Mouse (Mus musculus) kidney, postnatal 0 days (tissue): Measurements from ENCODE around the gene Nf2. TPM values are rescaled to one million over a fixed set of nuclear protein-coding genes. Genes with fewer than 3 reads are reported as not detected.

Experiments used
- ATAC-seq: fragments of 200-750 bp; cut with Nextera tagmentation; replicated peaks from 2 replicates; pipeline ENCODE4 v1.8.0; 2017; ENCODE audit warnings: low read depth, moderate number of reproducible peaks, moderate TSS enrichment, moderate library complexity; ENCODE audit not compliant: low FRiP score
- DNase-seq: peaks from one replicate; pipeline ENCODE4 v3.0.0-alpha.2; 2016; ENCODE audit warnings: low spot score
- H3K27ac ChIP-seq: fragments of 300-500 bp; sonication (generic); 2 replicates; pipeline ENCODE4 v1.5.1; 2014; ENCODE audit warnings: mild to moderate bottlenecking
- H3K27me3 ChIP-seq: fragments of 300-500 bp; sonication (generic); 2 replicates; pipeline ENCODE4 v1.6.1; 2014; ENCODE audit warnings: low read length, mixed read lengths; ENCODE audit not compliant: insufficient read depth
- H3K36me3 ChIP-seq: fragments of 300-500 bp; sonication (generic); 2 replicates; pipeline ENCODE4 v1.6.1; 2014; ENCODE audit warnings: low read length, mixed read lengths; ENCODE audit not compliant: insufficient read depth
- H3K4me1 ChIP-seq: fragments of 300-500 bp; sonication (generic); replicated peaks from 2 replicates; pipeline ENCODE4 v1.6.1; 2014; ENCODE audit warnings: antibody characterized with exemption, low read length, mixed read lengths; ENCODE audit not compliant: insufficient read depth
- H3K4me2 ChIP-seq: fragments of 300-500 bp; sonication (generic); 2 replicates; pipeline ENCODE4 v1.6.1; 2014; ENCODE audit warnings: mild to moderate bottlenecking, low read length, moderate library complexity, mixed read lengths
- H3K4me3 ChIP-seq: fragments of 300-500 bp; sonication (generic); replicated peaks from 2 replicates; pipeline ENCODE4 v1.5.1; 2014; ENCODE audit warnings: low read depth, low read length
- H3K9ac ChIP-seq: fragments of 300-500 bp; sonication (generic); 2 replicates; pipeline ENCODE4 v1.6.1; 2014; ENCODE audit warnings: low read depth, low read length
- H3K9me3 ChIP-seq: fragments of 300-500 bp; sonication (generic); replicated peaks from 2 replicates; pipeline ENCODE4 v1.6.1; 2016; ENCODE audit warnings: low read length, inconsistent platforms, mixed read lengths
- CTCF ChIP-seq: IDR thresholded peaks from 2 replicates; pipeline ENCODE4 v1.5.1; 2016; ENCODE audit warnings: antibody characterized with exemption, low read depth, mild to moderate bottlenecking, moderate library complexity
- WGBS: fragments of 180-500 bp; shearing (Covaris S2); extraction: QIAGEN DNeasy Blood & Tissue Kit; methylation state at CpG from one replicate; pipeline ENCODE4 v1.1.7; 2014; 5-methylcytosine and 5-hydroxymethylcytosine counted together
- polyA plus RNA-seq: library from polyadenylated mRNA; unstranded; fragments of >200 nt; fragmentation: Nextera tagmentation; extraction: Ambion mirVana; gene quantifications from 2 replicates; pipeline ENCODE4 v1.2.1, GENCODE M21; 2015

Gene Nf2
- polyA plus RNA-seq, 1 experiment from 2014 or later, result 33.3 TPM

DNA sequence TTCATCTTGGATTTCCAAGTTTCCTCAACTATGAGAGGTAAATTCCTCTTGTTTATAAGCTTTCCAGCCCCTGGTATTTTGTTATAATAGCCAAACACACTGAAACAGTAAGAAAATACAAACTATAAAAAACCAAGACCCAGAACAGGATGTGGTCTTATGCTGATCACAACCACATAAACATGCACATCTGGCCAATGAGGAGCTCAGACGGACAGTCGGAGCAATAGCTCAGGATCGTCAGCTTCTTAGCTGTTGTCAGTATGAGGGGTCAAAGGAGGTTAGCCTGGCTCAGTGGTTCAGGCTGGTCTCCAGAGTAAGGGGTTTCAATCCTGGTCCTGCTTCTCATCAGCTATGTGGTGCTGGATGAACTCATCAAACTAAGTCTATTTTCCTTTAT lies 66.2 kb downstream of the Nf2 start:
- no peak overlapping the region for H3K27ac ChIP-seq
- H3K9ac ChIP-seq, result no peak overlapping the region
- no peaks in the 10 kb centered on the region for H3K9me3 ChIP-seq
- ATAC-seq (no peak), DNase-seq (no peak)
- no peak for TF ChIP-seq CTCF
- peaks cover 48% of the 10 kb centered on the region for H3K36me3 ChIP-seq
- no peaks in the 10 kb centered on the region for H3K27me3 ChIP-seq
- no peaks in the 10 kb centered on the region for H3K4me1 ChIP-seq
- WGBS, result 70% methylated on average over 3 of the region's 3 CpGs
- H3K4me3 ChIP-seq, result no peak overlapping the region
- H3K4me2 ChIP-seq, result no peak overlapping the region

DNA sequence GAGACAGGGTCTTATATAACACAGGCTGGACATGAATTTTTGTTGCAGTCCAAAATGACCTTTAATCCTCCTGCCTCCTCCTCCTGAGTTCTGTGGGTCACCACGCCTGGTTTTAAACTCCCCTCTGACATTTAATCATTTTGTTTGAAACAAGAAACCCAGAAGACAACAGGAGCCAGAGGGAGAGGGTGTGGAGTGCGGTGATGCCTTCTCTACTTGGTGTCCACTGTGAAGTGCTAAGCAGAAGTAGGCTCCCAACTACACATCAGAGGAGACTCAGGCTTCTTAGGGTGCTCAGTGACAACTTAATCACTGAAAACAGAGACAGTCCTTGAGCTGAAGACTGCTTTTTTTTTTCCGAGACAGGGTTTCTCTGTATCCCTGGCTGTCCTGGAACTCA lies 68.4 kb downstream of the Nf2 start:
- H3K4me2 ChIP-seq, result no peak overlapping the region
- H3K27me3 ChIP-seq, result no peaks in the 10 kb centered on the region
- no peak for TF ChIP-seq CTCF
- ATAC-seq (no peak), DNase-seq (peak; percentile 30)
- no peak overlapping the region for H3K9ac ChIP-seq
- H3K4me3 ChIP-seq, result no peak overlapping the region
- H3K36me3 ChIP-seq, result peaks cover 38% of the 10 kb centered on the region
- no peaks in the 10 kb centered on the region for H3K9me3 ChIP-seq
- WGBS, result 49% methylated on average over 3 of the region's 3 CpGs
- H3K4me1 ChIP-seq, result no peaks in the 10 kb centered on the region
- H3K27ac ChIP-seq, result no peak overlapping the region

DNA sequence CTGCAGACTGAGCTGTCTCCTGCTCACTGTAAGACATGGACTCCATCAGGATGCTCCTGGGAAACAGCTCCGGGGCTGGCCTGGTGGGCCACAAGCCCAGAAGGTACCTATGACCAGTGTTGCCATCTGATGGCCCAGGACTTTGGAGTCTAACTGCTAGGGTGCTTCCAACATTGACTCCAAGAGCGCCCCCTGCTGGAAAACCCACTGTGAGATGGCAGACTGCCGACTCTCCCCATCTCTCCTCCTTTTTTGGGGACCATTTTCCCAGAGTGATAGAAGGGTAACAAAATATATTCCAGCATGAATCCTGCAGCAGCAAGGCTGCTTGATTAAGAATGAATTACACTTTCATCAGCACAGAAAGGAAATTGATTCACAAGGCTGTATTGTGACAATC lies 76.4 kb downstream of the Nf2 start:
- ATAC-seq, result no peak
- peak; percentile 47 for DNase-seq
- no peaks in the 10 kb centered on the region for H3K4me1 ChIP-seq
- WGBS, result 31% methylated on average over 3 of the region's 3 CpGs
- no peak overlapping the region for H3K4me2 ChIP-seq
- no peak overlapping the region for H3K27ac ChIP-seq
- H3K9me3 ChIP-seq, result no peaks in the 10 kb centered on the region
- H3K27me3 ChIP-seq, result no peaks in the 10 kb centered on the region
- H3K4me3 ChIP-seq, result no peak overlapping the region
- H3K36me3 ChIP-seq, result peaks cover 17% of the 10 kb centered on the region; the same call in 1 of the 2 replicates
- no peak overlapping the region for H3K9ac ChIP-seq
- TF ChIP-seq CTCF, result peak; percentile 66

DNA sequence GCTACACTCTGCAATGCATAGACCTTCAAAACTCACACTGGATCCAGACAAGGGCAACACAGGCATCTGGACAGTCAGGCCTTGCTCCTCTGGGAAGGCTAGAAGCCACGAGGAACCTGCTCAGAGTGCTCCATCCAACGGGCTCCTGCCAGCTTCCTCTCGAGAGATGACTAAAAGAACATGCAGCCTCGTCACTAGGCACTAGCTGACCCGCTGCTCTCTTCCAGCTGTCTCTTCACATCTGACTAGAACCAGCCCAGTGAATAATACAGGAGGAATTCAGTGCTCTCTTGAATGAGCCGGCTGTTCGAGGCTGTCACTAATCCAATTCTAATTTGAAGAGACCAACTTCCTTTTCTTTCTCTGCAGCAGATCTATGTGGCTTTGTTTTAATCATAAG lies 77.6 kb downstream of the Nf2 start:
- no peak for ATAC-seq
- no peak for DNase-seq
- Histone ChIP-seq H3K27me3 (no peaks in the 10 kb centered on the region), H3K4me2 (no peak overlapping the region), H3K9ac (no peak overlapping the region), H3K4me3 (no peak overlapping the region), H3K36me3 (0 out of 2 replicates have a peak, but pooled peaks cover 14% of the 10 kb centered on the region), H3K27ac (no peak overlapping the region), H3K4me1 (no peaks in the 10 kb centered on the region), H3K9me3 (no peaks in the 10 kb centered on the region)
- 83% methylated on average over 7 of the region's 7 CpGs for WGBS
- no peak for TF ChIP-seq CTCF

DNA sequence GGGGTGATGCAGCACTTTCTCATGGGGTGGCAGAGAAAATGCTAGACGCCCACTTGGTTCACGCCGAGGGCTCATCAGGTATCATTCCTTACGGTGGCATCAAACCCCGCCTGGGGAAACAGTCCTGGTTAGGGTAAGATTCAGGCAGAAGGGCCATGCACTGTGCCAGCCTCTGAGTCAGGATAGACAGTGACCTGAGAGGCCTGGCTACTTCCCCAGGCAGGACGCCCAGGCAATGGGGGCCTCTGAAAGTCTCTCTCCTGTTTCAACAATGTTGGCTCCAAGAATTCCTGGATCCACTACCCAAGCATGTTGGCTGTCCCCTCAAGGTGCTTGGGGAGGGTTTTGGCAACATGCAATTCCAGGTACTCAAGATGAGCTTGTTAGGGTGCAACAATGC lies 79.5 kb downstream of the Nf2 start:
- Histone ChIP-seq H3K4me2 (no peak overlapping the region), H3K4me3 (no peak overlapping the region), H3K9me3 (no peaks in the 10 kb centered on the region), H3K27me3 (no peaks in the 10 kb centered on the region), H3K36me3 (0 out of 2 replicates have a peak, but pooled peaks cover 11% of the 10 kb centered on the region), H3K9ac (no peak overlapping the region), H3K27ac (no peak overlapping the region), H3K4me1 (no peaks in the 10 kb centered on the region)
- TF ChIP-seq CTCF, result no peak
- DNase-seq (no peak), ATAC-seq (no peak)
- 93% methylated on average over 6 of the region's 6 CpGs for WGBS

DNA sequence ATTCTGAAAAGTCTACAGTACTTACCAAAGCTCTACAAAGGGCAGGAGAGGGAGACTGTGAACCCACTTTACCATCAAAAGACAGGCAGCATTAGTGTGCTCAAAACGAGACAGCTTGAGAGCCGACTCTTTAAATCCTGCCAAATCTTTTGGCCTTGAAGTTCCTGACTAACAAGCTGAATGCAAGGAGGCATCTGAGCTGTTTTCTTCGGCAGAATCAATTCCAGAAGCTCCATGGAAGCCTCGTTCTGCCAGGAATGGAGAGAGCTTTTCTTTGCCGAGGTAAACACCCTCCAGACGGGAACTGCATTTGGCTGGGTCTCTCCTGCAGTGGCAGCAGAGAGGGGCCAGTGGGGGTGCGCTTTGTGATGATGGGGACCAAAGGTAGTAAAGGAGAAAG lies 80.0 kb downstream of the Nf2 start:
- no peaks in the 10 kb centered on the region for H3K4me1 ChIP-seq
- H3K9me3 ChIP-seq, result no peaks in the 10 kb centered on the region
- TF ChIP-seq CTCF, result no peak
- H3K36me3 ChIP-seq, result 0 out of 2 replicates have a peak, but pooled peaks cover 11% of the 10 kb centered on the region
- H3K9ac ChIP-seq, result no peak overlapping the region
- no peak overlapping the region for H3K4me2 ChIP-seq
- DNase-seq (no peak), ATAC-seq (no peak)
- H3K27ac ChIP-seq, result no peak overlapping the region
- 79% methylated on average over 7 of the region's 7 CpGs for WGBS
- H3K4me3 ChIP-seq, result no peak overlapping the region
- H3K27me3 ChIP-seq, result no peaks in the 10 kb centered on the region

DNA sequence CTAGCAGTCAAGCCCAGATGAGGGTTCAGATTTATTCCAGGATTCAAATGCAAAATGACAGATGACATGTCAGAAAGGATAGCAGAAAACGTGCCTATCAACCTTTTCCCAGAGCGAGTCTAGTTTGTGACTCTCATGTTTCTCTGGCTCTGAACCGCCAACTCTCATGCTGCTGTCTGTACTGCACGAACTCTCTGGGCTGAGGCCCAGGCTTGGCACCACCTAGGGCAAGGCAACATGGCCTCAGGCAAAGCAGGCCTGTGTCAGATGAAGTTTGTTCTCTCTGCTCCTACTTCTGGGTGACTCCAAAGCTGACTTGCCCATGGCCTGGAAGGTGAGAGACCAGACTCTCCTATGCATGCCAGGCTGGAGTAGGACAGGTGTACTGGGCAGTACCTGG lies 80.9 kb downstream of the Nf2 start:
- Histone ChIP-seq H3K4me3 (no peak overlapping the region), H3K4me1 (no peaks in the 10 kb centered on the region), H3K9me3 (no peaks in the 10 kb centered on the region), H3K36me3 (0 out of 2 replicates have a peak, but pooled peaks cover 11% of the 10 kb centered on the region), H3K4me2 (no peak overlapping the region), H3K27ac (no peak overlapping the region), H3K9ac (no peak overlapping the region), H3K27me3 (no peaks in the 10 kb centered on the region)
- TF ChIP-seq CTCF, result no peak
- ATAC-seq (no peak), DNase-seq (no peak)
- WGBS, result 83% methylated on average over 4 of the region's 4 CpGs
